Mouse (Mus musculus): ENCODE results near the gene Mical3.
"Not testable (repeated sequence)": the region's sequence is repeated elsewhere in the genome, so short reads cannot be mapped to it uniquely, and the experiment has no call there.

DNA sequence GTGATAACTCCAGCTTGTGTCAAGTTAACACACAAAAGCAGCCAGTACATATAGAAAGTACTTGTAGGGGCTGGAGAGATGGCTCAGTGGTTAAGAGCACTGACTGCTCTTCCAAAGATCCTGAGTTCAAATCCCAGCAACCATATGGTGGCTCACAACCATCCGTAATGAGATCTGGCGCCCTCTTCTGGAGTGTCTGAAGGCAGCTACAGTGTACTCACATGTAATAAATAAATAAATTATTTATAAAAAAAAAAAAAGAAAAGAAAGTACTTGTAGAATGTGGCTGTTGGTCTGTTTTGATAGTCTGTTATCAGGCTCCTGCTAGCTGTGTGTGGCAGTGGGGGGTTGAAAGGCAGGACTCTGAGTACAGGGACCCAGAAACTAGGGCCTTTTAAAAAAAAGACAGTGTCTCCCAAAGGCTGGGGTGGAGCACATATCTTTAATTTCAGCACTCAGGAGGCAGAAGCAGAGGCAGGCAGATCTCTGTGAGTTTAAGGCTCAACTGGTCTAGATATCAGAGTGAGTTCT is 205.9 kb downstream of the Mical3 start:
- TF ChIP-seq CTCF, POLR2A (IDR thresholded peaks at IDR 0.05; ENCODE audit: extremely low read depth, insufficient read depth, low read length): not testable (repeated sequence)

Data from cortical plate, adult 2 months (tissue).